13 mouse cellular contexts compared by ENCODE assay signal in genomic region chr14:101483230-101483629, GRCm38 (mm10).
A peak's percentile ranks its signal among the peaks of the same experiment; 100 is the strongest.
DNase-seq lines count a peak whose midpoint lies in the region; ATAC-seq and TF ChIP-seq lines count a peak whose summit lies in the region.
"Had no signal": no experiment of that assay in that cellular context is flagged by ENCODE, and none has a peak within 500 bp of the region (broad histone marks: within the 10 kb centered on the region; RNA-seq: fewer than 3 reads in every experiment).

No protein-coding gene starts in this region.

- H3K9ac ChIP-seq in heart, embryonic 16.5 days (ENCODE audit: low read length), result no peak overlapping the region
- H3K9ac ChIP-seq: hindbrain, embryonic 14.5 days; liver, embryonic 15.5 days; neural tube, embryonic 12.5 days had no signal

- H3K27ac ChIP-seq in heart, embryonic 16.5 days (ENCODE audit: low read length), result peak overlapping the region; percentile 90
- H3K27ac ChIP-seq in left cerebral cortex, adult 2 months, result no peak overlapping the region
- H3K27ac ChIP-seq: hindbrain, embryonic 14.5 days; liver, embryonic 15.5 days; neural tube, embryonic 12.5 days had no signal

- peaks cover 10% of the 10 kb centered on the region for H3K4me1 ChIP-seq in heart, embryonic 16.5 days (ENCODE audit: control insufficient read depth, insufficient read depth, low read length)
- H3K4me1 ChIP-seq: liver, embryonic 15.5 days; neural tube, embryonic 12.5 days had no signal

- peak; percentile 83 for DNase-seq in ovary, adult 18-20 months (ENCODE audit: low spot score)
- no peak for DNase-seq in ovary, postnatal 10 days (ENCODE audit: low spot score)
- peak; percentile 38 for DNase-seq in cerebellum, adult 9-11 months
- peak; percentile 82 for DNase-seq in skeletal muscle tissue, adult 2 months (ENCODE audit: low read depth, low spot score)
- no peak for DNase-seq in frontal cortex, postnatal 36 days (ENCODE audit: low spot score in 2 of 2)
- no peak for DNase-seq in left cerebral cortex, adult 2 months (ENCODE audit: extremely low spot score in 1 of 2, low spot score in 2 of 2)
- DNase-seq in retina, postnatal 1 day, result no peak
- DNase-seq: layer of hippocampus, adult 9-11 months had no signal

- intact Hi-C loops in left cerebral cortex, adult 2 months (cut with DNase I), result no loop called here

- no peaks in the 10 kb centered on the region for H3K27me3 ChIP-seq in heart, embryonic 16.5 days (ENCODE audit: control insufficient read depth, insufficient read depth, low read length)
- H3K27me3 ChIP-seq: liver, embryonic 15.5 days; neural tube, embryonic 12.5 days had no signal

- peaks cover 11% of the 10 kb centered on the region for H3K36me3 ChIP-seq in heart, embryonic 16.5 days (ENCODE audit: control insufficient read depth, insufficient read depth)
- H3K36me3 ChIP-seq: G1E; liver, embryonic 15.5 days; neural tube, embryonic 12.5 days had no signal

- 36% methylated on average over 4 of the region's 4 CpGs for WGBS in heart, embryonic 16.5 days

- H3K9me3 ChIP-seq in heart, embryonic 16.5 days (replicated peaks; ENCODE audit: control insufficient read depth, low read length), result no peaks in the 10 kb centered on the region
- H3K9me3 ChIP-seq: liver, embryonic 15.5 days; neural tube, embryonic 12.5 days had no signal

- TF ChIP-seq CTCF in left cerebral cortex, adult 2 months (IDR thresholded peaks at IDR 0.05), result no peak

- no peak overlapping the region for H3K4me2 ChIP-seq in heart, embryonic 16.5 days (ENCODE audit: low read depth, low read length)
- H3K4me2 ChIP-seq: hindbrain, embryonic 14.5 days; liver, embryonic 15.5 days; neural tube, embryonic 12.5 days had no signal

- no peak overlapping the region for H3K4me3 ChIP-seq in heart, embryonic 16.5 days (ENCODE audit: low read length)
- no peak overlapping the region for H3K4me3 ChIP-seq in left cerebral cortex, adult 2 months
- H3K4me3 ChIP-seq: liver, embryonic 15.5 days; neural tube, embryonic 12.5 days had no signal

- ATAC-seq in heart, embryonic 16.5 days (replicated peaks; ENCODE audit: extremely low read depth, insufficient read depth, low FRiP score), result peak; percentile 93

Comparison
In these comparisons a context has a peak if more than half of its experiments do, and no peak if none do; other contexts are left out.
1. DNase-seq: peak in ovary, adult 18-20 months (single experiment), cerebellum, adult 9-11 months (single experiment) and skeletal muscle tissue, adult 2 months (single experiment); none in ovary, postnatal 10 days (single experiment), frontal cortex, postnatal 36 days (0 of 2), left cerebral cortex, adult 2 months (0 of 2) and retina, postnatal 1 day (single experiment).